Mouse (Mus musculus): ENCODE results near the gene Elf3.
"Not testable (repeated sequence)": the region's sequence is repeated elsewhere in the genome, so short reads cannot be mapped to it uniquely, and the experiment has no call there.

Gene Elf3

DNA sequence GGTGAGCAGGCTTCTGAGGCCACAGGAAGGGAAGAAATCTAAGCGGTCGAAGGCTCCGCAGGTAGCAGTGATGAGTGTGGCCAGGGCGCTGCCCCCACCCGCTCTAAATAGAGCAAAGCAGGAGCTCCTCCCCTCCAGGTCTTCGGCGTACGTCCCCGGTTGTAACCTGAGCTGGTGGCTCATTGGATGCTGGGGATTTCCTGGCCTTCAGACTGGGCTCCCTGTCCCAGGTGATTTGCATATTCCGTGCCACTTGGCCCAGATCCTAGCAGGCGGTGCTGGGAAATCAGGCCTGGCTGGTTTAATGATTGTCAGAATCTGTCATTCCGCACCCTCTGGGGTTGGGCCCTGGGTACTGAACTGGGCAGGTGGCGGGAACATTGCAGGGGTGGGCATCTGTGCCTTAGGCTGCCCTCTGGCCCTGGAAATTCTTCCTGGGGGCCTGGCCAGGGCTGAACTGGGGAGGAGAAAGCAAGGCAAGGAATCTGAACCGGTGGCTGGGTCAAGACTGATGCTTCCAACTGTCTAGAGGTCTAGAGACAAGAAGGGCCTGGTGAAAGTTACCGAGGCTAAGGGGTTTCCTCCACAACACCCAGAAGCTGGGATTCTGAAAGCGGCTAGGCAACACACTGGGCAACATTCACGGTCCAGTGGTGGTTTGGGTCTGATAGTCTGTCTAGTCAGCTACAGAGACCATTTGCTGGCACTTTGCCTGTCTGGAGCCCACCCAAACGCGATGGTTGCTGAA is at the start of gene Elf3:
Gene Elf3 (minus strand): TSS at position 189 of the 748 bp plus-strand sequence.
- DNase-seq (ENCODE audit: low spot score): peak; percentile 64

DNA sequence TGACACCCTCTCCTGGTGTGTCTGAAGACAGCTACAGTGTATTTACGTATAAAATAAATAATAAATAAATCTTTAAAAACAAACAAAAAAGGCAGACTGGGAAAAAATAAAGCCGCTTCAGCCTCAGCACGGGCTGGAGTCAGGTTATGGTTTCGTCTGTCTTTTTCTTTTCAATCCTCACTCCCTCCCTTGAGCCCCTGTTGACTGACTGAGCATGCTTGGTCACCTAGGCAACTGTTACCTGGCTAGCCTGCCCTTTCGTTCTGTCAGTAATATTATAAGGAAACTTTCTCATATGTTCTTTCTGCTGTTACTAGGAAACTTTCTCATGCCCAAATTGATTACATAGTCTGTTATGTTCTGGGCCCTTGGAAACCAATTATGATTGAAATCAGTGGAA is 32.5 kb upstream of the Elf3 start:
- no peak for DNase-seq (ENCODE audit: low spot score)

DNA sequence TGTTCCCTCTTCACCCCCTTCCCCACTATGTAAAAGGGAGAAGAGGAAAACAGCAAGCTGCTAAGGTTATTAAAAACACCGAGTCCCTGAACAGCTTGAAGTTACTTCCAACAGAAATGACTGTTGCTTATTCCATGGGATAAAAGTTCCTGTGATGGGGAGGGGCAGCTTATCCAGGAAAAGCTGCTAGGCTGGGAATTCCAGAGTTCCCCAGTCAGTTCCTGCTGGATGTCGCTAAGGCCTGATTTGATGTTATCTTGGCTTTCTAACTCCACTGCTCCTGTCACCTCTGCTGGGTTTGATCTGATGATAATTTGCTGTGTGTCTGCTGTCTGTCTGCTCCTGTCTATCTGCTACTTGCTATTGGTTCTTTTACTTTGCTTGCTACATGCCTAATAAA is 27.9 kb upstream of the Elf3 start:
- DNase-seq (ENCODE audit: low spot score): no peak

DNA sequence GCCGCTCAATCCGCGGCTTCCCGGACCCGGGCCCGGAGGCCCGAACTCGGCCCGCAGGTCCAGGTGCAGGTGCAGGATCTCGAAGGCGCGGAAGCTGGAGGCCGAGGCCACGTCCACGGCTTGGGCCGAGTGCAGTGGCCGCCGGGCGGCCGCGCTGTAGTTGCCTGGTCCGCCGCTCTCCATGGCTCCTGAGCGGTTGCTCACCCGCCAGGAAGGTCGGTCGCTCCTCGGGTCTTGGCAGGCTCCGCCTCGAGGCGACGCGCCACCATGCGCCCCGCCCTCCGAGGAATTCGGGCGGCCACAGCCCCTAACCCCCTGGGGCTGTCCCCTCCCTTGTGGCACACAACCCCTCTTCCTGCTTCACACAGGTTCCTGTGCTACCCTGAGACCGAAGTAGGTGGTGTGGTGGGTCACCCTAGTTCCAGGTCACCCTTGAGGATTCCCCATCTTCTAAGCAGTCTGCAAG is 25.5 kb upstream of the Elf3 start, which contains the start of gene Rnpep:
Gene Rnpep (minus strand): TSS at position 259 of the 466 bp plus-strand sequence.
- DNase-seq (ENCODE audit: low spot score): peak; percentile 77

DNA sequence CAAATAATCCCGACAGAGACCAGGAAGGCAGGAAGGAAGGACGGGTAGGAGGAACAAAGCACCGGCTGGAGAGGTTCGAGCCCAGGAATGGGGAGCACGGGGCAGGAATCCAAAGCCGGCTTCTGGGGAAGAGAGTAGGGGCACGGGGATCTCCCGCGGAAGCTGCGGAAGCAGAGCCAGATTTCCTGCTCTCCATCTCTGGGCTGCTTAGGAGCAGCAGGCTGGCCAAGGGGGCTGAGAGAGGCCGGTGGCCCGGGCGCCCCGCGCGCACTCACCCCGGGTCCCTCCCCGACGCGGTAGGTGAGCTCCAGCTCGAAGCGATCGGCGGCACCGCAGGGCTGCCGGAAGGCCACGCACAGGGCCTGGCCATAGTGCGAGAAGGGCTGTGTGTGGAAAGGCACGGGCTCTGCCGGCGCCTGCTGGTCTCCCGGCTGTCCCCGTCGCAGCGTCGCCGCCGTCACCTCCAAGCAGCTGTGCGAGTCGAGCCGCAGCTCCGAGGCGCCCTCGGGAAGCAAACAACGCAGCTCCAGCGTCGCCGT is 25.0 kb upstream of the Elf3 start:
- no peak for DNase-seq (ENCODE audit: low spot score)

DNA sequence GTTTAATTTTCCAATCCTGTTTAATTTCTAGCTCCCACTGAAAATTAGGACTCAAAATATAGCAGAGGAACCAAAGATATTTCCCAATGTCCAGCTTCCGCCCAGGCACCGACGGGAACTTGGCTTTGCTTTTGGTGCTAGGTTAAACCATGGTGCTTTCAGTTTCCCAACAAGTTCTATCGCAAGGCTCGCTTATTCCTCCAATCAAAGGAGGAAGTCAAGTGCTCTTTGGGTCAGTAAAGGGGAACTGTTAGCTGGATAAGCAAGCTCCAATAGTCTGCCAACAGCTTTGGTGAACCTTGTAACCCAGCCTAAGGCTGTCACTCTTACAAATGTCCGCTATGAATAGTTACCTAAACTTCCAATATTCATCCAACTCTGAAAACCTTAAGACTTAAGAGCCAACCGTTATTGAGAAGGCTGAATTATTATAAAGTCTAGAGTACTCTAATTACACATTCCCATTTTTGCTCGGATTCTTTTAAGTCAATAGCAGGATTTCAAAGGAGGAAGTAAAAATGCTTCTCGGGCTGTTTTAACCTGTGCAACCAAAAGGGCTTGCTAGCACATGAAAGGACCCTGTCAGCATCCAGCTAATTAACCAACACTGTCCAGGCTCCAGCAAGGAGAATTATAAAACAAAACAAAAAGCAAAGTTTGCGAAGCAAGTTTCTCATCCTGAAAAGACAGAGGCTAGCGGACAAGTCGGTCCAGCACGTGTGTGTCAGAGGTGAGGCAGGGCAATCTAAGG is 24.3 kb upstream of the Elf3 start:
- DNase-seq (ENCODE audit: low spot score): no peak

DNA sequence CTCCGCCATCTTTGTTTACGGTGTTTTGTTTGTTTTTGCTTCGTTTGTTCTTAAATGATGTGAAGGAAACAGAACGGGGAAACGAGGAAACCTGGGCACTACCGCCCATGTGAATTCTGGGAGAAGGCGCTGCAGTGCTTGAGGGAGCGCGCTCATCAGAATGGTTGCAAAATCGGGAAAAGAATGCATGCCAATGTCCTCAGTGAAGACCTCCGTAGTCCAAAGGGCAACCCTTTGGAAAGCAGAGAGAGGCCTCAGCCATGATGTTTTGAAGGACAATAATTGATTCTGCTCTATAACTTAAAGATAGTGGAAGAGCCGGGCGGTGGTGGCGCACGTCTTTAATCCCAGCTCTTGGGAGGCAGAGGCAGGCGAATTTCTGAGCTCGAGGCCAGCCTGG is 23.5 kb upstream of the Elf3 start:
- no peak for DNase-seq (ENCODE audit: low spot score)

DNA sequence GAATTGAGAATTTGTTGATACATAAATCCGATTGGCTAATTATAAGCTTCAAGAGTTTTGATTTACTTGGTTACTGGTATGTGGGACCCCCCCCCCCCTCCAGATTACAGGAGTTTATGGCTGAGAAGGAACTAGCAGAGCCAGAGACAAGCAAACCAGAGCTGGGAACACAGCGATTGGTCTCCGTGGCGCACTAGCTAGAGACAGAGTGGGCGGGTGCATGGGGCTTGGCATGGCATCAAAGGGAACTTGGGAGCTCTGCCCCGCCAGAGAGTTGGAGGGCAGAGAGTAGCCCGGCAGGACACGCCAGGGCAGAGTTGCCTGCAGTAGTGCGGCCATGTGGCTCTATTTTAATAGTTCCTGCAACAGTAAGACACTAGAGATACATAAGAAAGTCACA is 22.3 kb upstream of the Elf3 start:
- peak; percentile 78 for DNase-seq (ENCODE audit: low spot score)

DNA sequence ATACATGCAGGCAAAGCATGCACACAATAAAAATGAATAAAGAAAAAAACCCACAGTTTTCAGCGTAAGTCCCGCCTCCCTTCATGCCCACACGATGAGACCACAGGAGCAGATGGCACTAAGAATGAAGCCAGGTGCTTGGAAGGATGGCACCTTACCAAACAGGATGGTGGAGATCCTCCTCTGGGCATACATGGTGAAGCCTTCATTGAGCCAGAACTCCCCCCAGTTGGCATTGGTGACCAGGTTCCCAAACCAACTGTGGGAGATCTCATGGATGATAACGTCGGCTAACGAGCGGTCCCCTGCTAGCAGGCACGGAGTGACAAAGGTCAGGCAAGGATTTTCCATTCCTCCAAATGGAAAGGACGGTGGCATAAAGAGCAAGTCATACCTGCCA is 13.0 kb upstream of the Elf3 start:
- DNase-seq (ENCODE audit: low spot score): no peak

DNA sequence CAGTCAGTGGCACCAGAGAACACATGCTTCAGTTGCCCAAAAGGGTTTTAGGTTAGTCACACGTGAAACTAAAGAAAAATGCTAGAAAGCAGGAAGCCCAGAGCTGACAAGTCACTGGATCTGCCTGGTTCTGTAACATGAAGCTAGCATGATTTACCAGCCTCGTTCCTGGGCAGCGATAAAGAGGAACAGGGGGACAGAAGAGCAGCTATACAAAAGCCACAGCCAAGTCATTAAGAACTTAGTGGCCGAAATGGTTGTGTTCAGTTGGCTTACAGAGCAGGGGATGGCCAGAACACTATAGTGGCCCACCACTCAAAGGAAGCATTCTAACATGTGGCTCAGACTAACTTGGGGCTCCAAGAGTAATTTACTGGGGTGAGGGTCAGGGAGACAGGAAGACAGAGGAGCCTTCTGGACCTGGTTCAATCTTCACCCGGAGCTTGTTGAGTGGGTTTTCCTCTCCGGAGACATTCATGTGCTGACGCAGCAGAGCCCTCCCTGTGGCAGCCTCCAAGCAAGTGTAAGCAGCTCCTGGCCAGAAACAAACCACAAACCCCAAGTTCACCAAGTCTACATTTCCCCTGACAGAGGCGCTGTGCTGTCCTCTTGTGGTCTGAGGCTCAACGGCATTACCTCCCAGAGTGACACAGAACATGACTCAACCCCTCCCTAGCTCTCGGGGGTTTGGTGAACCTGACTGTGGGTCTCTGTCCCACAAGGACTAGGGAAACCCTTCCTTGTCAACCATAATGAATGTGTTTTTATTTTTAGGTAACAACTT is 9.5 kb upstream of the Elf3 start:
- no peak for DNase-seq (ENCODE audit: low spot score)

DNA sequence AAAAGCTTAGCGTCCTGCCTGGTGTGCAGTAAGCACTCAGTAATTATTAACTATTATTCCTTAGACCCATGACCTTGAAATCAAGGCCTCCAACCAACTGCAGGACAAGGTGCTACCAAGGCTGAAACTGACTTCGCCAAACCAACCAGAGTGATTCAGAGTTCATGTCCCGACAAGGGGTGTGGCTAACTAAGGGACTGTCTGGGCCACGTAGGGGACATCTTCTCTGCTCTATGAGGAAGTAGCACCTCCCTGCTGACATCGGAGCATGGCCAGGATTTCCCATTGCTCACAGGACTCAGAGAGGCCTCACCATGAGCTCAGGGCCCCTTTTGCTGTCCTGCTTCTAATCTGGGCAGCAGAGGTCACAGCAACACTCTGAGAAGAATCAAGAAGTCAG is 7.5 kb upstream of the Elf3 start:
- DNase-seq (ENCODE audit: low spot score): no peak

DNA sequence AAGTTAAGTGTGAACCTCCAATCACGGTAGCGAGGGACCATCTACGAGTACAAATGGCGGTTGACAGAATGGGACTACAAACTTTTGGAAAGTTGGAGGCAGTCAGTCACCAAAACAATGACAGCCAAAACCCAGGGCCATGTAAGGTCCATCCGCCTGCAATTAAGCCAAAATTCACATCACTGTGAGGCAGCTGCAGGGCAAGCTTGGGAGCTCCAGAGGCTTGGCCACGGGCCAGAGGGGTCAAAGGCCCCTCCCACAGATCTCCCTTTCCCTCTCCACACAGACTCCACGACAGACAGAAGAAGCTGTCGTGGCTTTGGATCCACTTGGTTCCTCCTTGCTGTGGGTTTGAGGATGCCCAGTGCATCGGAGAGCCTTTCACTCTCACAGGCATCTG is 4.9 kb upstream of the Elf3 start:
- no peak for DNase-seq (ENCODE audit: low spot score)

DNA sequence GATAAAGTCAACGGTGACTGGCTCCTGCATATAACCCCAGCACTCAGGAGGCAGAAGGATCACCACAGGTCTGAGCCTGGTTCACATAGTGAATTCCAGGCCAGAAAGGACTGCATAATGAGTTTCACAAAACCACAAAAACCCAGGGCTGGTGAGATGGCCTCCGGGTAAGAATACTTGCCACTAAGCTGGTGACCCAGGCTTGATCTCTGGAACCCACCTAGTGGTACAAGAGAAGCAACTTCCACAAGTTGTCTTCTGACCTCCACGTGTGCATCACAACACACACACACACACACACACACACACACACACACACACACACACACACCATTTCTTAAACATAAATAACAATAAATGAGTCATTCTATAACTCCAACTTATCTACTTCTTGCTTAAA is 4.0 kb upstream of the Elf3 start:
- DNase-seq (ENCODE audit: low spot score): no peak

DNA sequence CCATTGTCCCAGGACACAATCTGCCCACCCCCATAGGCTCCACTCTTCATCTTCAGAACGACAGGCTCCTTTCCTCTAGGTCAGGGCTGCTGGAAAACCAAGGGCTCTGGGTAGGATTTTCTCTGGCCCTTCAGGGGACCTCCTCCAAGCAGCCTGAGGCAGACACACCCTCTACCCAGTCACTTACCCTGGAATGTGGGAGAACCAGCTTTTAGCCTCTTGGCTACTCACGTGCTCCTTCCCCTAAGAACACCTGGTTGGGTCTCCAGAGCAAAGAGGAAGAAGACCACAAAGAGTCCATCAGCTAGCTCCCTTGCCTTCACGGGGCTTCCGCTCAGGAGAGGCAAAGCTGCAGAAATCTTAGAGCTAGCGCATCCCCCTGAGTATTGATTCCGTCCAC is 2.6 kb upstream of the Elf3 start:
- DNase-seq (ENCODE audit: low spot score): no peak

DNA sequence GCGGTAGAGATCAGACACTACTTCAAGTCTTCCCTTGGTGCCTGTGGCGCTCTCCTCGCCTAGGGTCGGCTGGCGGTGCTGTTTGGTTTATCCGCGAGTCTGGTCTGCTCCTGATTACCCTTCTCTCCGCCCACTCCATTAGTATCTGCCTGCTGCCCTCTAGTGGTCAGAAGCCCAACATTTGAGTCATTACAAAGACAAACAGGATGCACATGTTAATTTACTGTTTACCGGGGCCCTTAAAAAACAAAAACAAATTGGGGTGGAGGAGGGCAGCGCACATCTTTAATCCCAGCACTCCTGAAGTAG is 714 bp upstream of the Elf3 start:
- DNase-seq (ENCODE audit: low spot score): peak; percentile 63

DNA sequence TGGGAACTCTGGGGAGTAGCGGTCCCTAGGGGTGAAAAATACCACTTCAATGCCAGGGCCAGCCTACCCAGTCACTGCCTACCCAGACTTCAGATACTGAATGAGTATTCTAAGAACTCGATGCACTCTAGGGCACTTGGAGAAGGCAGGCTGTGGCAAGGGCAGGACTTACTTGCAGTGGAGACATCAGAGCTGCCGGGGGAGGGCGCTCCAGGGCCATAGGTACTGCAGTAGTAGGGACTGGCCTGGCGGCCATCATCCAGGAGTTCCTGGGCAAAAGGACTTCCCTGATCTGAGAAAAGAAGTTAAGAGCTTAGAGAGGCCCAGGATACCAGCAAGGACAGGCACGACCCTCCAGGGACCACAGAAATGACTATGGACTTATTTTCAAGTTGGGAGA is 2.1 kb downstream of the Elf3 start:
- peak; percentile 47 for DNase-seq (ENCODE audit: low spot score)

DNA sequence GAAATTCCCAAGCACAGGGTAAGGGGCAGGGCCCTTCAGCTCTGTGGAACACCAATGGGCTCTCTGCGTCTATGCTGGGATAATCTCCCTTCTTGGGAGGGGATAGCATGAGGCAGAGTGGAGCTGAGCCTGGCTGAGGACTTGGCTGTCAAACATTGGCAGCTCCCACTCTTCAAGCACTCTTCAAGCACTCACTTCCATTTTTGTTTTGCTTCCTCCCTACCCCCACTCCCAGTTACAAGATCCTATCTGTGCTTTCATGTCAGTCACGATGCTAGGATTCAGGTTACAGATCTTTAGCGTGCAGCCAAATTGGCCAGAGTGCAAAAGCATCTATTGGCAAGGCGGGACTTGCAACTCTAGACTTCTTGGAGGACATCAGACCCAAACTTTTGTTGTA is 5.5 kb downstream of the Elf3 start:
- no peak for DNase-seq (ENCODE audit: low spot score)

DNA sequence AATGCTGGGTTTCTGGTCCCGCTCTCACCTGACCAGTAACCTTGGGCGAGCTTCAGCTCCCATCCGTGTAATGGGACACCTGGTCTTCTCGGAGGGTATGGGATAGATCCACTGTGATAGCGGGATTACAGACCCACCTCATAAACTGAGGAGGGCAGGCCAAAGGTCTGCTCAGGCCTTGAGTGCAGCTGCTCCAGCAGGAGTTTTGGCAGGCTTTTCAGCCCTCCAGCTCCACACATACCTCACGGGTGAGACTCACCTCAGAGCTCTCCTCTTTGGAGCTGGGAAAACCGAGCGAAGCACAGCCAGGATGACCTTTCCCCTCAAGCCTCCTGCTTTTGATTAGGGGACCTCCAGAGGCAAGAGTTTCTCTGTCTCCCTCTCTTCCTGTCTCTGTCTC is 7.0 kb downstream of the Elf3 start:
- DNase-seq (ENCODE audit: low spot score): no peak

DNA sequence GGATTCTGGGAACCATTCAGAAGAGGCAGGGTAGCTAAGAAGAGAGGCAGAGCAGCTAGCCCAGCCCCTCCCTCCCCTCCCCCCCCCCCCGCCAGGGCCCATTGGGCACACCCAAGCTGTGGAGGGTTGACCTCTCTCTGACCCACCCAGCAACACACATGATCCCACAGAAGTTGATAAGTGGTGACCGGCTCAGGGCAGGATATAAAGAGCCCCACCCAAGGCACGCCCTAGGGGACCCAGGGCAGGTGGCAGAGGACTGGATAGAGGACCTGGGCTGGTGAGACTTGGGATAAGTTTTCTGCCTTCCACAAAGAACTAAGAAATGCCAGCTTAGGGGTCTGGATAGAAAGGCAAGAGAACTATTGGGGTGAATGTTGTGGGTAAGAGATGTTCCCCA is 7.7 kb downstream of the Elf3 start:
- no peak for DNase-seq (ENCODE audit: low spot score)

DNA sequence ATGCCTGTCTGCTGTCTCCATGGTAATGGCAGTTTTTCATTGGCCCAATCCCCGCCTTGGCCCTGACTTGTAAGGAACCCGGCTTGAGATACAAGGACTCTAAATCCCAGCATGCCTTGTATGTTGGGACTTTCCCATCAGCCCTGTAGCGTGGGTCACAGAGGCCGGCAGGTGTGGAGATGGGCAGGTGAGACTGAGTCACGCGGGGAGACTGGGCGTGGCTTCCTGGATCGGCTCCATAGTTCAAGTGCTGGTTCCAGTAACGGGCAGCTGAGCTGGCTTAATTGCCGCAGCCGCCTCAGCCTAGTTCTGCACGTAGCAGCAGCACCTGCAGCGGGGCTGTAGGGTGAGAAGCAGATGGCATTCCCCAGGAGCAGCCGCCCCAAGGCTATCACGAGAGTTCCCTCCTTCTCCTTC is 9.9 kb downstream of the Elf3 start:
- peak; percentile 50 for DNase-seq (ENCODE audit: low spot score)

DNA sequence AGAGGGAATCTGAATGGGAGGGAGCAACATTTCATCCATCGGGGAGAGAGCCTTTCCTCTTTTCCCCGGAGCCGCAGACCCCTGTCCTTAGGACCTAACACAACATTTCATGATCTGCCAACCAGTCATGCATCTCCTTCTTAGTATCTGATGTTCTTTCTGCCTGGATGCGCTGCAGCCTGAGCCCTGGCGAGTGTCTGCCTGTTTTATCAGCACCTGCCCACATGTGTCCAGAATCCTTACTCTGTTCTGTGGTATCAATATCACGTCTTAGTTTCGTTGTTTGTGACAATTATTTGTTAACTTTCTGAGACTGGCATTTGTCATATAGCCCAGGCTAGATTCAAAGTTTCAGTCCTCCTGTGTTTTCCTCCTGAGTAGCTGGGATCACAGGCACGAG is 14.4 kb downstream of the Elf3 start:
- no peak for DNase-seq (ENCODE audit: low spot score)

DNA sequence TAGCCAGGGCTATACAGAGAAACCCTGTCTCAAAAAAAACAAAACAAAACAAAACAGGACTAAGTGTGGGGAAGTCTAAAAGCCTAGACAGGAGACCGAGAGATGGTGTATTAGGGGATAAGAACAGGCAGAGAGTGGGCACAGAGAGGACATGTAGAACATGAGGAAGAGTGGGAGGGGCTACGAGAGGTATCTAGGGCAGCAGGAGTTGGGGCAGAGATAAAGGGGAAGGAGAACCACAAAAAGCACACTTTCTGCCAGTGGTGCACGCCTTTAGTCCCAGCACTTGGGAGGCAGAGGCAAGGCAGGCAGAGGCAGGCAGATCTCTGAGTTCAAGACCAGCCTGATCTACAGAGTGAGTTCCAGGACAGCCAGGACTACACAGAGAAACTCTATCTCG is 18.2 kb downstream of the Elf3 start:
- not testable (repeated sequence) for DNase-seq (ENCODE audit: low spot score)
